Mouse (Mus musculus) heart, embryonic 14.5 days (tissue): ENCODE measurements at regions not wholly inside any gene's neighbourhood (a gene's known extent, or its start where the extent isn't known, plus 50 kb on each side); places are given as distances from the start of the nearest gene placed in this dataset.

Experiments
- ATAC-seq: fragments of 200-750 bp; cut with Nextera tagmentation; 2 replicates; pipeline ENCODE4 v1.8.0; 2017; ENCODE audit warnings: low read depth, moderate TSS enrichment; ENCODE audit not compliant: insufficient number of reproducible peaks, insufficient read depth, low FRiP score
- H3K27ac ChIP-seq, 2 experiments: fragments of 200-500 bp in 1 of 2; fragments of 300-500 bp in 1 of 2; sonication (generic) in 1 of 2; replicated peaks in 1 of 2; 2 replicates each; pipeline ENCODE4 v1.5.1; 2012 to 2014; ENCODE audit warnings: low read depth in 2 of 2, low read length in 2 of 2, control low read depth in 1 of 2, mild to moderate bottlenecking in 1 of 2, mixed read lengths in 1 of 2; ENCODE audit not compliant: control insufficient read depth in 1 of 2, insufficient read depth in 1 of 2
- H3K27me3 ChIP-seq: fragments of 300-500 bp; sonication (generic); 2 replicates; pipeline ENCODE4 v1.6.1; 2014; ENCODE audit warnings: mild to moderate bottlenecking, low read length, control low read depth; ENCODE audit not compliant: control insufficient read depth, insufficient read depth
- H3K36me3 ChIP-seq: fragments of 300-500 bp; sonication (generic); 2 replicates; pipeline ENCODE4 v1.6.1; 2014; ENCODE audit warnings: mild to moderate bottlenecking, control low read depth, low read length, mixed read lengths; ENCODE audit not compliant: control insufficient read depth, insufficient read depth
- H3K4me1 ChIP-seq, 2 experiments: fragments of 200-500 bp in 1 of 2; fragments of 300-500 bp in 1 of 2; sonication (generic) in 1 of 2; 2 replicates each; pipeline ENCODE4 v1.6.1; 2012 to 2014; ENCODE audit warnings: low read length in 2 of 2, control low read depth in 1 of 2, mixed read lengths in 1 of 2; ENCODE audit not compliant: control insufficient read depth in 2 of 2, insufficient read depth in 2 of 2
- H3K4me2 ChIP-seq: fragments of 300-500 bp; sonication (generic); 2 replicates; pipeline ENCODE4 v1.6.1; 2014; ENCODE audit warnings: mild to moderate bottlenecking, low read length
- H3K4me3 ChIP-seq, 2 experiments: fragments of 200-500 bp in 1 of 2; fragments of 300-500 bp in 1 of 2; sonication (generic) in 1 of 2; 2 replicates each; pipeline ENCODE4 v1.5.1; 2012 to 2014; ENCODE audit warnings: low read length in 2 of 2, mild to moderate bottlenecking in 2 of 2, control low read depth in 1 of 2, low read depth in 1 of 2, moderate library complexity in 1 of 2; ENCODE audit not compliant: control insufficient read depth in 1 of 2, insufficient read depth in 1 of 2
- H3K9ac ChIP-seq: fragments of 300-500 bp; sonication (generic); 2 replicates; pipeline ENCODE4 v1.6.1; 2014; ENCODE audit warnings: mild to moderate bottlenecking, low read length
- H3K9me3 ChIP-seq: fragments of 300-500 bp; sonication (generic); 2 replicates; pipeline ENCODE4 v1.6.1; 2016; ENCODE audit warnings: low read length, control low read depth; ENCODE audit not compliant: control insufficient read depth
- WGBS: fragments of 180-500 bp; shearing (Covaris S2); extraction: QIAGEN DNeasy Blood & Tissue Kit; methylation state at CpG from one replicate; pipeline ENCODE4 v1.1.7; 2014; 5-methylcytosine and 5-hydroxymethylcytosine counted together

DNA sequence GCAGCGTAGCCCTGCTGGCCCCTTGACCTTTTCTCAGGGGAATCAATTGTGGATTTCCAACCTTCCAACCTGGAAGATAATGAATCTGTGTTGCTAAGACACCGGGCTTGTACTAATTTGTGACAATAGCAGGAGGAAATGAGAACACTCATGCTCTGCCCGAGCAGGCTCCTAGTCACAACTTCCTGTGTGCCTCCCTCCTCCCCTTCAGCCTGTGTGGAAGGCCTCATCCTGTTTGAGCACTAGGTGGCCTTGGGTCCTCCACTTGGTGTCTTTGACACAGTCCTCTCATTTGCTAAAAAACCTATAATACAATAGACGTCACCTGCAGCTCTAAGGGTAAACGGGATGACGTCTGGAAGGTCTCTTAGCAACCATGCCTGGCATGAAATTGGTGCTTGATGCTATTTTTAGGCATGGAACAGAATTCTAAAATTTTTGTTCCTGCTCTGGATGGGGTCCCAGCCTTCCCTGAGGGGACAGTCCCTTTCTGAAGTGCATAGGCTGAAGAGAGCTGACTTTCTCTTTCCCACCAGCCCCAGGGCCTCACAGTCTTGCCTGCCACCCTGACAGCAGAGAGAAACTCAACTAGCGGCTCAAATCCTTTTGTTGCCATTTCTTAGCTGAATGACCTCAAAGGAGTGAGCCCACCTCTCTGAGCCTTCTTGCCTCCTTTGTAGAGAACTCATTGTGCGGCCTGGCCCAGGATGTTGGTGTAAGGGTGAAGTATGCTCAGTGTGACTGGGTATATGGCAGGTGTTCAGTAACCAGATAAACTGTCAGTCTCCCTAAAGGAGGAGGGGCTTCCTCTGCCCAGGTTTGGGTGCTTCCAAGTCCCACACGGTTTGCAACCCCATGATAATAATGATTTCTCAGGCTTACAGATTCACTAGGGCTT is 88.4 kb upstream of the Bod1 start:
- Histone ChIP-seq H3K9ac (no peak overlapping the region), H3K4me1 (peaks cover 11 to 15% of the 10 kb centered on the region in 2 experiments), H3K9me3 (no peaks in the 10 kb centered on the region), H3K36me3 (no peaks in the 10 kb centered on the region), H3K27me3 (no peaks in the 10 kb centered on the region), H3K4me3 (no peak overlapping the region), H3K27ac (peak overlapping the region in 1 of 2 experiments; percentile 26; a peak in 1 of 4 replicates), H3K4me2 (no peak overlapping the region)
- no peak for ATAC-seq
- WGBS: 52% methylated on average over 9 of the region's 9 CpGs

DNA sequence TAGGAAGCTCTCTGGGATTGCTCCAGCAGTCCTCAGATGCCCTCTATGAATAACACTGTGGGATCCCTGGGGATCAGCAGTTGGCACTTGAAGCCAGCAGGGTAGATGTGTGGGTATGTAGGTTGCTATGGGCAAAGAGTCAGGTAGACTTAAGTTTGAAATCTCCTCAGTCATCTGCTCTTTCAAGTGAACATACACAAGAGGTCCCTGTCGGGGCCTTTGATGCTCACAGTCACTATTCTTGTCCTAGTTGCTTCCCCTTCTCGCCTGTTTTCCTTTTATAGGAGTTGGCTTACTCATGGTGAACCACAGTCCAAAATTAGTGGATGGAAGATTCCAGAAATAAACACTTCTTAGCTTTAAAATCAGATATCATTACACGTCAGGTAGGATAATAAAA is 92.2 kb upstream of the Bod1 start:
- Histone ChIP-seq H3K9ac (no peak overlapping the region), H3K27ac (no peak overlapping the region), H3K4me1 (peaks cover 11 to 15% of the 10 kb centered on the region in 2 experiments), H3K4me2 (no peak overlapping the region), H3K27me3 (no peaks in the 10 kb centered on the region), H3K36me3 (no peaks in the 10 kb centered on the region), H3K4me3 (no peak overlapping the region), H3K9me3 (no peaks in the 10 kb centered on the region)
- WGBS: 36% methylated on average over 3 of the region's 3 CpGs
- ATAC-seq: no peak

DNA sequence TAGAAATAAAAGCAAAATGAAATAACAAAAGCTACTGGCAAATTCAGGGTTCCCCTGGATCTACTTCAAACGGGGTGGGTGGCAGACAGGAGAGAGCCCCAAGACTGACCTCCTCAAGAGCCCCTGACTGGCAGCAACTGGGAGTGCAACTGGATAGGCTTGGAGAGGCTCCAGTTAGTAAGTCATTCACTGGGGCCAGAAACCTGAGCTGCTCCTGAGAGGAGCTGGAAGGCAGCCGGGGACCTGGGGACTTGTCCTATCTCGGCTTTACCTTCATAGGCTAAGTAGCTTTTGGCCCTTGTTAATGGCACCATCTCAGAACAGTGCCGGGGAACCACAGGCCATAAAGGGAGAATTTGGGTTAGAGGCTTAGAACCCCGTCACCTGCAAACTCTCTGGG is 94.6 kb upstream of the Bod1 start:
- H3K9me3 ChIP-seq: no peaks in the 10 kb centered on the region
- H3K27ac ChIP-seq: no peak overlapping the region
- no peak overlapping the region for H3K9ac ChIP-seq
- H3K27me3 ChIP-seq: no peaks in the 10 kb centered on the region
- no peaks in the 10 kb centered on the region for H3K36me3 ChIP-seq
- no peak for ATAC-seq
- no peak overlapping the region for H3K4me2 ChIP-seq
- WGBS: 82% methylated on average over 5 of the region's 5 CpGs
- H3K4me1 ChIP-seq: peaks cover 11 to 14% of the 10 kb centered on the region in 2 experiments
- H3K4me3 ChIP-seq: no peak overlapping the region

DNA sequence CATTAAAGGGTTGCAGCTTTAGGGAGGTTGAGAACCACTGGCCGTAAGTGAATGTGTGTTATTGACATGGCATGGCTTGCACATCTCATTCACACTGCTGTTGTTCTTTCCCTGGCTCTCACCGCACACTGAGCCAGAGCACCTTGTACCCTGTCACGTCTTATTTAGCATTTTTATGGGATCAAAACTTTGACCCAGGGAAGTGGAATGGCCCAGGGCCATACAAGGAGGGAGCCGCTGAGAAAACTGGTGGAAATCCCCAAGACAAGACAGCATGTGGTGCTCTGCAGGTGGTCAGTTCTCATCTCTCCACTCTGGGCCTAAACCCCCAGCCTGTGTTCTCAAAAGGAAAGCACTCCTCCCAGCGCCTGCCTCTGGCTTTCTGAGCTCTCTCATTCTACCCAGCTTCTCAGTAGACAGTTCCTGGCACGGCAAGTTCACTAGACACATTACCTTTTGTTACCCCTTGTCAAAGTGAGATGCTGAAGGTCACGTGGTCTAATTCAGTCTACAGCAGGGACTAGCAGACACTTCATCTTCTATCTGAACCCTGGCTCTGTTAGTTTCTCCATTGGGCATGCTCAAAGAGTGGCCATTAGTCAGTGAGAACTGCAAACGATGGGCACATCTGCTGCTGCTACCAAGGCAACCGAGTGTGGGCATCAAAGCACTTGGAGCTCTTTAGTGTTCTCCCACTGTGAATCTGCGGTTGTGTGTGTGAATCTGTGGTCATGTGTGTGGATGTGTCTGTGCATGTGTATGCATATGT is 96.2 kb upstream of the Bod1 start:
- H3K4me2 ChIP-seq: no peak overlapping the region
- H3K9me3 ChIP-seq: 0 out of 2 replicates have a peak, but pooled peaks cover under 1% of the 10 kb centered on the region
- no peak overlapping the region for H3K9ac ChIP-seq
- peaks cover 14 to 16% of the 10 kb centered on the region in 2 experiments for H3K4me1 ChIP-seq
- WGBS: 65% methylated on average over 10 of the region's 10 CpGs
- H3K4me3 ChIP-seq: no peak overlapping the region
- no peak for ATAC-seq
- H3K27ac ChIP-seq: no peak overlapping the region
- no peaks in the 10 kb centered on the region for H3K27me3 ChIP-seq
- H3K36me3 ChIP-seq: no peaks in the 10 kb centered on the region

DNA sequence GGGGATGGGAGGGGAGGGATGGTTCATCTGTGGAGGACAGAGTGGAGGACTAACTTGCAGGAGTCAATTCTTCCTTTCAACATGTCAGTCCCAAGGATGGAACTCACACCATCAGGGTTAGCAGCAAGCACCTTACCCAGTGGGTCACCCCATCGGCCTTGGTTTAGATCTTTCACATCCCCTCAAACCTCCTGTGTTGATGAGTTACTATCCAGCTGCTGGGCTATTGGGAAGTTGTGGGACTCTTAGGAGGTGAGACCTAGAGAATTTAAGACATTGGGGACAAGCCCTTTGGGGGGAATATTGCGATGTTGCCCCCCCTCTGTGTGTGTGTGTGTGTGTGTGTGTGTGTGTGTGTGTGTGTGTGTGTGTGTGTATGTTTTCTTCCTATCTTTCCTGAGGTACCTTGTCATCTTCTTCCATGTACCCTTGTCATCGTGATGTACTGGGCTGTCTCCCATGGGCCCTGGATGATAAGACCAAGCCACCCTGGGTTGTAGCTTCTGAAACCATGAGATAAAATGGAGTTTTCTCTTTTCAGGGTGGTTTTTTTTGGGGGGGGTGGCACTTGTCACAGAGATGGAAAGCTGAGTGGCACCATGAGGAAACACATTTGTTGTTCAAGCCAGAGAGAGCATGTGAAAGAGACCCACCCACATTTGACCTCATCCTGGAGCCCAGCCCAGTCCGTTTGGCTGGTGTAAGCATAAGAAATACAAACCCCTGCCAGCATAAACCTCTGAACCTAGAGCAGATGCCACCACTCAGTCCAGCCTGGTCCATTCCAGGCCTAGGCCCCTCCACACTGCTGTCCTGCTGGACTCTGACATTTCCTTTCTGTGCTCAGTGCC is 98.3 kb upstream of the Bod1 start:
- ATAC-seq: peak; percentile 69
- Histone ChIP-seq H3K4me3 (no peak overlapping the region), H3K36me3 (no peaks in the 10 kb centered on the region), H3K9me3 (peaks cover 7% of the 10 kb centered on the region; the same call in 1 of the 2 replicates), H3K27me3 (no peaks in the 10 kb centered on the region), H3K9ac (no peak overlapping the region), H3K4me1 (peaks cover 11 to 12% of the 10 kb centered on the region in 2 experiments), H3K4me2 (no peak overlapping the region), H3K27ac (peak overlapping the region; percentile 2 to 45; a peak in 2 of 4 replicates)
- 71% methylated on average over 4 of the region's 4 CpGs for WGBS

DNA sequence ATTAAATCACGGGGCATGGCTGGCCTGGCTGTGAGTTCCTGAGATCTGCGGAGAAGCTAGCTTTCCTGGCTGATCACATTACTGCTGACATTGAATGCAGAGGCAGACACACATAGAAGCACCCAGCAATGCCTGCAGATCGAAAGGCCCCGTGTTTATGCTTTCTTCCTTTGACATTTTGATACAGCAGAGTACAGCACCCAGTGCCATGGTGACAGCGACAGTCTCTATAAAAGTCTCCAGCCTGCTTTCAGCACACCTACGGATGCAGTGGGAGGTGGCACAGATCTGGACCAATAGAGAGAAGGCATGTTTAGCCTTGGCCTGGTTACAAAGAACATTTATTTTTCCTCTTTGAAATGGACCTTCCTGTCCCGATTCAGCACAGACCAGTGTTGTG is 99.2 kb upstream of the Bod1 start:
- H3K4me1 ChIP-seq: peaks cover 11 to 12% of the 10 kb centered on the region in 2 experiments
- WGBS: 54% methylated on average over 7 of the region's 7 CpGs
- ATAC-seq: peak; percentile 56; the same call in 1 of the 2 replicates

More for the DNA sequence above, 99.2 kb upstream of the Bod1 start:
- H3K27ac ChIP-seq: peak overlapping the region; percentile 2 to 45; a peak in 2 of 4 replicates
- H3K4me3 ChIP-seq: no peak overlapping the region
- peaks cover 7% of the 10 kb centered on the region; the same call in 1 of the 2 replicates for H3K9me3 ChIP-seq
- H3K4me2 ChIP-seq: no peak overlapping the region
- H3K36me3 ChIP-seq: no peaks in the 10 kb centered on the region
- no peaks in the 10 kb centered on the region for H3K27me3 ChIP-seq
- no peak overlapping the region for H3K9ac ChIP-seq
